Mouse (Mus musculus) right cerebral cortex, postnatal 4 days (tissue): ENCODE results near the gene Necap2.

Experiments
- DNase-seq: peaks from one replicate; pipeline ENCODE4 v3.0.0-alpha.2; 2022

Gene Necap2

DNA sequence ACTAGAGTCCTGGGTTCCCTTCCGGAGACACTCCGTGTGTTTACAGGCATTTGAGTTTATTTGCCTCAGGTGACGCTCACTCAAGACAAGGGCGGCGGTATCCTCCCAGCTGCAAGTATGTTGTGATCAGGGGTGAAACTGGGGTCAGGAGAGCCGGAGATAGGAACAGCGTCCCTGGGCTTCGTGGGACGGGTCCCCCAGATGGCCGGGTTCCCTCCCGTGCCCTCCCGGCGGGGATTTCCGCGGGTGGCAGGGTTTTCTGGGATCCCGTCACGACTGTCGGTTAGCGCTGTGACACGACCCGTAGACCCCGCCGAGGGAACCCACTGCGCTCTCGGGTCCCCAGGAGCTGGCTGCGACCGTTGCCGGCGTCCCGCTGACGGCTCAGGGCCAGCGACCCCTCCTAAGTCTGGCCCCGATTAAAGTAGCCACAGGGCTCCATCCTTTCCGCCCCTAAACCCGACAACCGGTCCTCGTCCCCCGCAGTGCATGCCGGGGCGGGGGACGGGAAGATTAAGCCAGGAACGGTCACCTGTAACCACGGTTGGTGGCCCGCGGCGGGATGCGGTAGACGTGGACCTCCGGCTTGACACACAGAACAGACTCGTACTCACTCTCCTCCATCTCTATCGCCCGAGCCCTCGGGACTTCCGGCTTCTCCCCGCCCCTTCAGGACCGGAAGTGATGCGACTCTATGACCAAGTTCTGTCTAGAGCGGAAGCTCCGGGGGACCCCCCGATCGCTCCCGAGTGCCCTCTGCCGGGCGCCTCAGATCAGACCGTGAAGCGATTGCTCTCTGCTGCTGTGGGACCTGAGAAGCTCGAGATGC is at the start of gene Necap2:
Necap2 (minus strand) TSS at position 677 of the 829 bp plus-strand sequence.
- peak; percentile 97 for DNase-seq

DNA sequence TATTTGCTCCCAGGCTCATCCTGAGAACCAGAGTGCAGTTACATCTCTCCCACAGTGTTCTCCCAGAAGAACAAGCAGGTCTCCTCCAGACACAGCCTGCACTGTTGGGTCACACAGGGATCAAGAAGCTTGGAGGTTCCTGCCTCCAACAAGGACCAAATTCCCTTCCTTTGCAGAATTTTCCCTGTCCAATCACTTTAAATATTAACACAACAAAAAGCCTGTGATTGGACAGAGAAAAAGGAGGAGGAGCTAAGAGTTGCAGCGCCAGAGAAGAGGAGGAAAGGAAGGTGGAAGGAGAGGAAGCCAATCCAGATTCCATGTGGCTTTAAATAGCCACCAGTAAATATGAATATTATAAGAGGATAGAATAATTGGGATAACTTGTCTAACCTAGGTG is 44.9 kb upstream of the Necap2 start:
- DNase-seq = no peak

DNA sequence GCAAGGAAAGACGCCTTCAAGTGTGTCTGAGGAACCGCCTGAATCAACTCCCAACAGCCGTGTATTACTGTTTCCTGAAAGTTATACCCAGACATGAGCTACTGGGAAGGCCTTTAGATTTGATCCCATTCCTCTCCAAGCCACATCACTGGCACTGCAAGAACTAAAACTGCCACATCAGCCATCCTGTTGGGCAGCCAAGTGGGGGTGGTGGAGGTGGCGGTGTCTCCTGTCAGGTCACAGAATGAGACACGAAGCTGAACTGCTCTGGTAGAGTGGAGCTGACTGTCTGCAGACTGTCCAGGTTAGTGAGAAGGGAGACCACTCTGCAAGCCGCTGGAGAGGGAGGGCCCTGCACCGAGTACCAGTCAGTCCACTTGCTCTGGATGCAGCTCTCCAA is 44.5 kb upstream of the Necap2 start:
- DNase-seq = no peak

DNA sequence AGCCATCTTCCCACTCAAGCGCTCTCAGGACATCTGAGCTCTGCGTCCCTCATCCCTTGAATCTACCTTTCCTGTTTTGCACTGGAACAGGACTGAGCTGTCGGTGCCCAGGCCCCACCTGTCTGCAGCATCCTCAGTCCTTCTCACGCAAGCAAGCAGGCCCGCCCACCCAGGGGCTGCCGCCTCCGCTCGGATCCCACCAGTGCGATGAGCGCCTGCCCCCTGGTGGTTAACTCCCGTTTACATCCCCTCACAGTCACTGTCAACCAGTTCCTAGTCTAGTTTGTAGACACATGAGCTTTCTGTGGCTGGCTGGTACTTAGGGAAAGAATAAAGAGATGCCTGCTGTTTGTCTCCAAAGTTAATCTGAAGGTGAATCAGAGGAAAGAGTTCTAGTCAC is 42.5 kb upstream of the Necap2 start:
- peak; percentile 79 for DNase-seq

DNA sequence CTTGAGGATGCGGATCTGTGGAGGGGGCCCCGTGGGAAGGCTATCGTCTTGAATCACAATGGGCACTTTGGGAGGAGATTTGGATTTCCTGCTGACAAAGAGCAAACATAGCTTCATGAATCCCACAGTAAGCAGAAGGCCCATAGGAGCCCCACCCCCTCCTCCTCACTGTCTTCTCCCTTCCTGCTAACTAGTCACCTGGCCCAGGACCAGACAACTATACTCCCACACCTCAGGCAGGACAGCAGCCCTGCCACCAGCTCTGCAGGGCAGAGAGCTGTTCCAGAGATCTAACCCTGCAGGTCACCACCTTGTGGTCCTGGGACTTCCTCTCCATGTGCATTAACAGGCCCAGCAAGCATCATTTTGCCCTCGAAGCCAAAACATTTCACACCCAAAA is 40.5 kb upstream of the Necap2 start:
- DNase-seq = no peak

DNA sequence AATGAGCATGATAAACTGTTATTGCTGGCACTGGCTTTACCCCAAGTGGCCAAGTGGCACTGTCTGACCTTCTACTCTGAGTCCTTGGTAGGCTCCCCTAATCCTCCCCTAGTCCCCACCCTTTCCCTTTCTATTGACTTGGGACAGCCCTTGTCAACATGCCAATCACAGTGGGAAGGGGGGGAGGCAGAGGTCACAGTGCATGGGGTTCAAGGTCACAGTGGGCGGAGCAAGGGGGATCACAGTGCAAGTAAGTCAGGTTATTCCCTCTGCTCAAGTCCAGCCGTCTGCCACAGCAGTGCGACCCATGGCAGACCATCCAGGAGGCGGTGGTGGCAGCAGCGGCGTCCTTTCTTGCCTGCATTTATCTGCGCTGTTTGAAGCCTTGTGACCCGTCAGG is 37.2 kb upstream of the Necap2 start:
- no peak for DNase-seq

DNA sequence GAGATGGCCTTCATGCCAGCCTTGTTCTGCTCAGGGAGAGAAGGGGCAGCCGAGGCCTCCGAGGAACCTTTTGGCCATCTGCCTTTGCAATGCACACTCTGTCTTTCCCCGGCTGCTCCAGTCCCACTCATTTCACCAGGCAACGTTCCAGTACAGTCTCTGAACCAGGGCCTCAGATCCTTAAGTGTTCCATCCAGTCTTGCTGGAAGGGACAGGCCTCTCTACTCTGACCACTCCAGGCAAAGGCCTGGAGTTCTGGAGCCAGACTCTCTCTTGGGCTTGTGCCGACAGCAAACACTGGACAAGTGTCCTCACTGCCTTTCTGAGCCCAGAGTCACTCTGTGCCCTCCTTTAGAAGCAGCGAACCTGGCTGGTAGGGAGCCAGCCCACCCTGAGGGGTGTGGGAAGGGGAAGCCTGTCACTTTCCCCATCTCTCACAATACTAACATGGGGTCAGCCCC is 36.4 kb upstream of the Necap2 start:
- peak; percentile 18 for DNase-seq

DNA sequence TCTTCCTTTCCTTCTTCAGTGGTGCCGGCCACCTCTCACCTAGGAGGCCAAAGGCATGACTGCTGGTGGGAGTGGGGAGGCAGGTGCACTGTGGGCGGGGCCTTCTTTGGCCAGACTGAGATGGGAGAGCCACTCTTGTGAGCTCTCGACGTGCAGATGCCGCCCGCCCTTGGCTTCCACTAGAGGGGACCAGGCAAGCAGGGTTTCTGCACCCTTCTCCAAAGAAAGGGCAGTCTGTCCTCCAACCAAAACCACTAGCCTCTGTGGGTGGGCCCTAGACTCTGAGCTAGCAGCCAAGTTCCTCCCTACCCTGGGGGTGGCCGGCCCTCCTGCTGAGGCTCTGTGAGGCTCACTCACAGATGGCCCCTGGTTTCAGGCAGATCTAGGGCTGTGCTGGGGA is 35.7 kb upstream of the Necap2 start:
- DNase-seq = no peak

DNA sequence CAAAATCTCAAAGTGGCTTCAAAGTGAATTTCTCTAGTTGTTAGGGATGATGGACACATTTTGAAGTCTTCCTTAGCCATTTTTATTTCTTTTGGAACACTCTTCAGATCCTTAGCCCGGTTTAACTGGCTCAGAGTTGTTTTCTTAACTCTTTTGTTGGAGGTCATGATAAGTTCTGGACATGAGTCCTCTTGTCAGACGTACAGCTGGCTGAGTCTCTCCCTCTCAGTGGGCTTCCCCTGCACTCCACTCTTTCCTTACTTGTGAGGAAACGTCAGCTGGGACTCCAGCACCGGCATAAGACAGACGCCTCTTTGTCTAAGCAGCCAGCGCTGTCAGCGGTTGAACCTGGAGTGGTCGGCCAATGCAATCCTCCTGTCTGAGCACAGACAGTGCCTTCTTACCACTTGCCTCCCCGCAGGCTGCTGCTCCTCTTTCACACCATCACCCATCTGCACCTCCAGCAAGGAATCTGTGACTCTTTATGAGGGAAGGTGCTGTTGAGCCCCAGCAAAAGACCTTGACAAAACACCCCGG is 30.1 kb upstream of the Necap2 start:
- DNase-seq = no peak

DNA sequence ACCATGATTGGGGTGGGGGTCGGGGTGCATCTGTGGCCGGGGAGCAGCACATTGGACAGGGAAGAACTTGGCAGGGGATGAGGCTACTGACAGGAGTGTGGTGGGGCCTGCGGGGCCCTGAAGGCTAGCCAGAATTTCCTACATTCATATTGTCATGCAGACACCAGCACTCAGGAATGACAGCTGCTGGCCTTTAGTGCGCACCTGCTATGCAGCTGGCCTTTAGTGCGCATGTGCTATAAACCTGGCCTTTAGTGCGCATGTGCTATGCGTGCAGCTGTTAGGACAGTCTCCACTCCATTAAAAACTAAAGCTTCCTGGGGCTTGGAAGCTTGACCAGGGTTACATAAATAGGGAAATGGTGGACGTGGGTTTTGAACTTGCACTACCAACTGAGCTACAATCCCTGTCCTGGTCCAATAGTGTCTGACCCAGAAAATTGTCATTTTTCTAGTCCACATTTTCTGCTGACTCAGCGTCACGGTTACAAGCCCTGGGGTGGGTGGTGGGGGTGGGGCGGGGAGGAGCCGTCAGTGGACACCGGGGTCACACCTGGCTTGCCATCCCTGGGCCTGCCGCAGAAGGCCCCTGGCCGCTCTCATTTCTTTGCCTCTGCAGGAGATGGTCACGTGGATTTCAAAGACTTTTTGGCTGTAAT is 28.5 kb upstream of the Necap2 start:
- DNase-seq = no peak

DNA sequence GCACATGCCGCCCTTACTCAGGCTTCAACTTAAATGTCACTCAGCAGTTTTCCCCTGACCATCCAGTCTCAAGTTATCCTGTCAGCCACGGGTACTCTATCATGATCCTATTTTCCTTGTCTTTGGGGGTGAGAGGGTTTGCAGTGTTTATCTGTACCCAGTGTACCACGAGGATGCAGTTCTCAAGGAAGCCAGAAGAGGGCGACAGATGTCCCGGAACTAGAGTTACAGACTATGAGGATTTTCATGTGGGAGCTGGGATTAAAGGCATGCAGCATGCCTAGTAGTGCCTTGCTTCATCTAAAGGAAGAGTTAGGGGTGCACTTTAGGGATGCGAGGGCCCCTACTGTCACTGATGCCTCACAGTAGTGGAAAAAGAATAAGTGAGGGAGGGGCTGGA is 23.7 kb upstream of the Necap2 start:
- DNase-seq = peak; percentile 48

DNA sequence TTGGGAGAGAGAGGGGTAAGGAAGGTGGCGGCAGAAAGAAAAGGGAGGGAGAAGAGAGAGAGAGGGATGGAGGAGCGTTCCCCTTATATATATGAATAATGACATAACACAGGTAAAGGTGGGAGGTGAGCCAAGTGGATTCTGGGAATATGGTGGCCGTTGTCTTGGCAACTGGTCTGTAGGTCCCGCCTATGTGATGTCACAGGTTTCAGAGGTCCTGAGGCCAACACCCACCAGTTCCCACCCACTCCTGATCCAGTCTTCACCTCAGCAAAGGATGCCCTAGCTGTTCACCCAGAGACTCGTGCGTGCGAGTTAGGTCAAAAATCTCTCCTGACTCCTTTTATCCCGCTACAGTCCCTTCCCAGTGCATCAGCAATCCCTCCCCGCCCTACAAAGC is 23.1 kb upstream of the Necap2 start:
- DNase-seq = no peak

DNA sequence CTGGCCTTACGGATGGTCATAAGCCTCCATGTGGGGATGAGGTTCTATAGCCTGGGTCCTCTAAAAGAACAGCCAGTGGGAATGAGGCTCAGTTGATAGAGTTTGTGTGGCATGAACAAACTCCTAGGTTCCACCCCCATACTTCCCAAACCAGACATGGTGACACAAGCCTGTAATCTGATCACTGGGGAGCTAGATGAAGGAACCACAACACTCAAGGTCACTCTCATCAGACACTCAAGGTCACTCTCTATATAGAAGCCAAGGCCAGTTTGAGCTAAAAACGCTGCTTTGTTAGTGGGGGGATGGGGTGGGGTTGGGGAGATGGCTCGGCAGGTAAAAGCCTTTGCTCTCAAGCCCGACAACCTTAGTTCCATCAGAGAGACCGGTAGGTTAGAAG is 21.8 kb upstream of the Necap2 start:
- no peak for DNase-seq

DNA sequence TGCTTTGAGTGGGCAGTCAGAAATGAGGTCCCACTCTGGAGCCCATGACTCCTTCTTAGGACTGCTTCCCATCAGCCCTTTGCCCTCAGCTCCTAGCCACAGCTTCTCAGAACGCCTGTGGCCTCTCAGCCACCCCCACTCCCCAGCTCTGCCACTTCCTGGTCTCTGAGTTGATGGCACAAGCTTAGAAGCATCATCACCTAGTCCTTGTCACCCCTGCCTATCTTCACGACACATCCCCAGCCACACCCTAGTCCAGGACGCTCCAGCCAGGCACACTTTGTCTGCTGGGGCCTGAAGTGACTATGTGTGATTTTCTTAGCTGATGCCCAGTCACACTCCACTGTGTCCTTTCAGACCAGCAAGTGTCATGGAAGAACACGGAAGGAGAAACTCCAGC is 20.8 kb upstream of the Necap2 start:
- DNase-seq = no peak

DNA sequence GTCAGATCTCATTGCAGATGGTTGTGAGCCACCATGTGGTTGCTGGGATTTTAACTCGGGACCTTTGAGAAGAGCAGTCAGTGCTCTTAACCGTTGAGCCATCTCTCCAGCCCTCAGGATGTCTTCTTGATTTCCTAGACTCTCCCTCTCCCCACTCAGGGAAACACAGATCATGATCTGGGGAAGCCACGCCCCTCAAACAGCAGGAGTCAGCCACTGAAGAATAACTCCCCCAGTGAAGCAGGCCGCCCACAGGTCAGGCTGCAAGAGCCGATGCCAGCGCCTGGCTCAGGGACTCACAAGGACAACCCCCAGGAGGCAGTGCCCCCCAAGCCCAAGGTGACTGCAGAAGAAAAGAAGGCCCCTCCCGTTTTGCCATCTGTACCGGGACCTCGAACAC is 18.6 kb upstream of the Necap2 start:
- no peak for DNase-seq

DNA sequence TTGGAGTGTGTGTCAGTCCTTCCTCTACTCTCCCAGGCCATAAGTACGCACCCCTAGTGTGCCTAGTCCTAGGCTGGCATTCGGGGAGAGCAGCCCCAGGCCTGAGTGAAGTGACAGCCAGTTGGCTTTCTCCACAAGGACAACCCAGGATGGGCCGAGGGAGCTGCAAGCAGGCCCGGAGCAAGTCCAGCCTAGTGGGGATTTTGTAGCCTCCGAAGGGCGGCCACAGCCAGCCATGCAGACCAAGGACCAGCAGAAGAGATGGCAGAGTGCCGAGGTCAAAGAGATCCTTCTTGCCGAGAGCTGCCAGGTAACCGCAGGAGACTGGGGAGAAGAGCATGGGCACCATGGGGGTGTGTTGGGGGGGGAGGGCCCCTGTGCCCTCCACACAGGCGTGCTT is 16.9 kb upstream of the Necap2 start:
- no peak for DNase-seq

DNA sequence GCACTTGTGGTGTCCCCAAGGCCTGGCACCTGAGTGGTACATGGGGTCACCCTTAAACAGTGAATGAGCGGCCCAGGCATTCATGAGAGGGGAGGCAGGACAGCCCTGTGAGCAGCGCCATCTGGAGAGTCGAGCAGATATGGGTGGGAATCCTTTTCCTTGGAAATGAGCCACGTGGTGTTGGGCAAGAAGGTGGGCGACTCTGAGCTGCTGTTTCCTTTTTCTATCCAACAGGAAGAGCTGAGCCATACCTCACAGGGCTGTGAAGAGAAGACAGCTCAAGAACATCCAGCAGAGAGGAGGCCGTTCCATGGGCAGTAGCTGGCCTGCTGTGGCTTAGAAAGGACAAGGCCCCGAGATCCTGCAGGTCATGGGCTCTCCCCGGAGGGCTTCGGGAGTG is 10.6 kb upstream of the Necap2 start:
- no peak for DNase-seq

DNA sequence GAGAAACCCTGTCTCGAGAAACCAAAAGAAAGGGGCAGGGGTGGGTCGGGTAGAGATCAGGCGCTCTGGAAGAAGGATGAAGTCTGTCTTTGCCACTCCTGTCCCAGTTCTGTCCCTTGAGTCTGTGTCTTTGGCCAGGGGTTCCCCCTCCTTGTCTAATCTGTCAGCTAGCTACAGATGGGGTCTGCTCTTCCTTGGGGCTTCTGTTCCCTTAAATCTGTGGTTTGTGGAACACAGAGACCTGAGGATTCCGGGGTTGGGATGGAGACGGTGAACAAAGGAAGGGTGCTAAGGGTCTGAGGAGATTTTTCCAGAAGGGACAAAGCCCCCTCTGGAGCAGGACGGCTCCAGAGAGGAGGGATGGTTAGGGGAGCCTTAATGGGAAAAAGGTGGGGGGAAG is 9.9 kb upstream of the Necap2 start, which contains the start of gene Spata21:
Spata21 (plus strand) TSS at position 301 of the 400 bp plus-strand sequence.
- no peak for DNase-seq

DNA sequence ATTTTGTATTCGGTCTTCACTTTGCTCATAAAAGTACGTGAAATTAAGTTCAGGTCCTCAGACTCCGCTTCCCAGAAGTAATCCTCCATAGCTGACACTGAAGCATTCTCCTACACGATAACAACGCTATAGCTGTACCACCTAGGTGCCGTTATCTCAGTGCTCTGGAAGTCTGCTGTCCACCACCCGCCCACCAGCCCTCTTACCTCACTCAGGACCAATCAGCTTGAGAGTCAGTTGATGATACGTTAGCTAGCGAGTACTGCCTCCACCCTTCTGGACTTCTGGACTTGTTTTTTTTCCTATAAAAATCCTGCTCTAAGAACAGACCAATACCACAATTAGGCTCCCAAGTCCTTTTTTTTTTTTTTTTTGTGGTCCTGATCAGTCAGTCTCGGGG is 8.7 kb upstream of the Necap2 start:
- no peak for DNase-seq

DNA sequence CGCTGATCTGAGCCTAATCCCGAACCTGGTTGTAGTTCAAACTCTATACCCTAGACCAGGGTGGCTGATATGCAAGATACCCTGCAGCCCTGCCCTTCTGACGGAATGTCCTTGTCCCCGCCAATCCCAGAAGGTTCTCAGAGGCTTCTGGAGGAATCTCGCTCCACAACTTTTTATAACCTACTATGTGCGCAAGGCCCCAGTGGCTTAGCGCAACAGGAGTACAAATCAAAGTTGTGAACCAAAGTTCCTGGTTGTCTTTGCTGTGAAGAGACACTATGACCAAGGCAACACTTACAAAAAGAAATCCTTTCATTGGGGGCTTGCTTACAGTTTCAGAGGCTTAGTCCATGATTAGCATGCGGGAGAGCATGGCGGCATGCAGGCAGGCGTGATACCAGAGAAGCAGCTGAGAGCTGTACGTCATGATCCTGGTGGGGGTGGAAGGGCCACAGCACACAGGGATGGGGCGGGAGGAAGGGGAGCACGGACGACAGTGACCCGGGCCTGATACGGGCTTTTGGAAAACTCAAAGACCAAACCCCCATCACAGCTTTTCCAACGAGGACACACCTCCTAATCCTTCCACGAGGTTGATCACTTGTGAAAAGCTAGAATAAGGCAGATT is 467 bp upstream of the Necap2 start:
- DNase-seq = no peak

DNA sequence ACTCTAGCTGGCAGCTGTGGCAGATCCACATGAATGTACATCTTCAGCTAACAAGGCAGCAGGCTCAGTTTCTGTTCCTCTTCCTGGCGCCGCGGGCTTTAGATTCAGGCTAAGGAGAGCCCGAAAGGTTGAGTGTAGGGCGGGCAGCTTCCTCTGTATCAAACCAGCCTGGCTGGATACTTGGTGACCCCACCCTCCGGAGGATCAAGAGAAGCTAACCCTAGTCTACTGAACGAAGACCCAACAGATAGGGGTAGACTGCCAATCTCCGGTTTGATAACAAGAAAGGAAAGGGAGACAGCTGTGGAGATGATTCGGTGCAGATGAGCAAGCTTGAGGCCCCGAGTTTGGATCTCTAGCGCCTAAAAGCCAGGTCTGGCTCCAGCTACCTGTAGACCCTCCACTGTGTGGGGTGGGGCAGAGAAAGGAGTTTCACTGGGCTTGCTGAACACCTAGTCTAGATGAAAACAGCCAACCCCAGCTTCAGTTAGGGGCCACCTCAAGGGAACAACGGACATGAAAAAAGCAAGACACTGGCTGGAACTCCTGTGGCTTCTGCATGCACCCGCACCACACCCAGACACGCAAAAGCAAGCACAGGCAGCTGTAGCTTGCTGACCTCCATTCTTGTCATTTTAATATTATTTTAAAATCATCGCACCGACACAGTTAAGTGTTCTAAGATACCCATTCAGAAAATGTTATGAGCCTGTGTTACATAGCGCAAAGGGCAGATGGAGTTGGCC is 1.2 kb downstream of the Necap2 start:
- no peak for DNase-seq

DNA sequence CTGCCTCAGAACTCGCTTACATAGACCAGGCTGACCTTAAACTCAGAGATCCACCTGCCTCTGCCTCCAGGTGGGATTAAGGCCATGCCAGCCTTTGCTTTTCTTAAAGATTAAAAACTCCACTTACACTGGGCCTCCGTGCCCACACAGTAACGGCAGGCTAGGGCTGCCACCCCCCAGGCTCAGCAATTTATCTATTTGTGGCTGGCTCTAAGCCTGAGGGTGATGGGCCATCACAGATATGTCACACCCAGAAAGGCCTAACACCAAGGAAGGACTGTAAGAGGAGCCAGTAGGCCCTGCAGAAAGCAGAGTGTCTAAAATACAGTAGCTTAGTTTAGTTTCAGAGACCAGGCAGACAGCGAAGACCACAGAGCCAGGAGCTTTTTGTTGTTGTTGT is 4.0 kb downstream of the Necap2 start:
- no peak for DNase-seq

DNA sequence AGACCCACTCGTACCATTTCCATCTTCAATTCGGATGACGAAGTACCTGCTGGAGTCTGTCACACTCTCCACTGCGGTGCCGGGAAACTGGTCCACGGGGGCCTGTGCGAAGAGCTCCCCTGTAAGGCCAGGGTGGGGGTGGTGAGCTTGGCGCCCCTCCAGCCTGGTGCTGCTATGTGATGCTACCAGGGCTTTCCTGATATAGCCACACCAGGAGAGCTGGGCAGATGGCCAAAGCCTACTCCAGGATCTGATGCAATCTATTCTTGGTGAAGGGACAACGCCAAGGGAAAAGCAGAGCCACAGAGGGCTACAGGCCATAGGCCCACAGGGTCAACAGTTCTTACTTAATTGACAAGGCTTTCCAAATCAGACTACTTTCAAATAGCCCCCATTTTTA is 4.5 kb downstream of the Necap2 start:
- DNase-seq = no peak
